Mouse (Mus musculus): ENCODE results near the gene Tradd.
A peak's percentile ranks its signal among the peaks of the same experiment; 100 is the strongest.

Gene Tradd

DNA sequence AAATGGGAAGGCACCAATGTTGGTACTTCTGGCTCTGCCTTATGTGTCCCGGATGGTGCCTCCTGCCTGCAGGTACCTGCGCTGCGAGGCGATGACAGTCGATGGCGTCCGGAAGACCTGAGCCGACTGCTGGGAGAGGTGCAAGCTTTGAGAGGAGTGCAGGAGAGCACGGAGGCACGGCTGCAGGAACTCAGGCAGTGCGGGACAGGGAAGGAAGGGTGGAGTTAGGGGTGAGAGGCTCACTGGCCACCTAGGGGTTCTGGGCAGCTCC is 6.4 kb upstream of the Tradd start:
- DNase-seq (ENCODE audit: low read depth, low spot score): peak; percentile 40

GRCm38 (mm10) chr8:105270101-105270915 is 5.9 kb upstream of the Tradd start:
- DNase-seq (ENCODE audit: low read depth, low spot score): peak; percentile 41

- DNase-seq (ENCODE audit: low read depth, low spot score): peak; percentile 60
Measured at GRCm38 (mm10) chr8:105269461-105269947, 5.1 kb upstream of the Tradd start, which contains the start of gene Hsf4. TSS of gene Hsf4 (plus strand) at chr8:105269801.

DNA sequence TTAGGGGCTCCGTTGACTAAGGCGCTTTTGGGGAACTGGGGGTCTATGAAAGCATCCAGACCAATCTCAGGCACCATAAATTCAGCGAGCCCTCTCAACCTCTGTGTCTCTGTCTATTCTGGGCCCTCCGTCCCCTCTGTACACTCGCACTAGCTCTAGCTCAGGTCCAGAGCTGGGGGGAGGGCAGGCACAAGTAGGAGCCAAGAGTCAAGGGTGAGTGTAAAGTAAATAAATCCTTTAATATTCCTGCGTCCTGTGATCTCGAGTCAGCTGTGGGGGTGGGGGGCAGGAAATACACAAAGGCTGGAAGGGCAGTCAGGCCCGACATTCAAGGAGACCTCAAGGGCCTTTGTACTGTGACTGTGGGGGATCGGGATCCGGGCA is 4.7 kb upstream of the Tradd start:
- no peak for DNase-seq (ENCODE audit: low read depth, low spot score)

- DNase-seq (ENCODE audit: low read depth, low spot score): peak; percentile 93
Measured at GRCm38 (mm10) chr8:105268342-105269074, 4.1 kb upstream of the Tradd start.

DNA sequence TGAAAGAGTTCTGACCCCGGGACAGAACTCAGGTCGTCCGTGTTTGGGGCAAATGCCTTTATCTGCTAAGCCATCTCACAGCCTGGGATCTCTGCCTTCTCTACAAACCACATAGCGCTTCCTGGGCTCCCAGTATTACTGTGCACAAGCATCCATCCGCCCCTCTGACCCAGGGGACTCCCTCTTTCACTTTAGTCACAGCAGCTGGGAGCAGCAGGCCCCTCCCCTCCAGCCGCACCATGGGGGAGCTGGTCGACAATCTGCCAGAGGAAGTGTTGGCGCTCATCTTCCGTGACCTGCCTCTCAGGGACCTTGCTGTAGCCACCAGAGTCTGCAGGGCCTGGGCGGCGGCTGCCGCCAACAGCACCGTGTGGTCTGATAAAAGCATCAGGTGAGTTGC is 2.4 kb upstream of the Tradd start:
- peak; percentile 67 for DNase-seq (ENCODE audit: low read depth, low spot score)

DNA sequence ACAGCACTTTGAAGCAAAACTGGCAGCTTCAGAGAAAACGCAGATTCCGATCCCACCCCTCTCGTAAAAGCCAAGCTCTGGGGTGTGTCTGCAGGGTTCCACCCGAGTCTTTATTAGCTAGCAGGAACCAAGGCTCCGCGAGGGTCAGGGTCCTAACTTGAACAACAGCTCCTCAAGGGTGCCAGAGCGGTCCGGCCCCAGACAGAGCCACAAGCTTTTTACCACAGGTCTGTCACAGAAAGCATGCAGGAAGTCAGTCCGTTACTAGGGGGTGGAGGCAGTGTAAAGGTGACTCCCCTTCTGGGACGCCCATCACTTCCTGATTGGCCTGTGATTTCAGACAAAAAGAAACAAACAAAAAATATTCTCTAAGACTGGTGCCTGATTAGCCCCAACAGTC is 719 bp upstream of the Tradd start:
- peak; percentile 65 for DNase-seq (ENCODE audit: low read depth, low spot score)

DNA sequence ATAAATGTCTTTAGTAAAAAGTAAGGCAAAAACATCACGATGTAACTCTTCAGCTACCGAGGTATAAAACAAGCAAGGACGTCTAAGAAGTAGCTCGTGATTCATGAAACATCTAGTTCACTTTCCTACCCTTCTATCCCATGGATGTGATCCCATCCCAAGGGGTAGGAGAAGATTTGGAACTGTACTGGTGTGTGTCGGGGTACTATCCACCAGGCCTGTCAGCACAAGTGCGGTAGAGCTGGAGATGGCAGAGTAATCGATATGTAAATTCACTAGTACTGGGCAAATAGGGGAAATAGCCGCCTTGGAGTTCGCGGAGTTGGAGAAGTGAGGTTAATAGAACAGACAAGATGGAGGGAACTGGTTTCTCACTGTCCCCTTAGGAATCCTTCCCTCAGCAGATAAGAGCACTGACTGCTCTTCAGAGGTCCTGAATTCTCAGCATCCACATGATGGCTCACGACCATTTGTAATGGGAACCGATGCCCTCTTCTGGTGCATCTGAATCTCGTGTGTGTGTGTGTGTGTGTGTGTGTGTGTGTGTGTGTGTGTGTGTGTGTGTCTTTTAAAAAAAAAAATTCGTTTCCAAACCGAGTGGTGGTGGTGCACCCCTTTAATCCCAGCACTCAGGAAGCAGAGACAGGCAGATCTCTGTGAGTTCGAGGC is 1.0 kb downstream of the Tradd start:
- DNase-seq (ENCODE audit: low read depth, low spot score): no peak

GRCm38 (mm10) chr8:105261326-105261980 is 3.0 kb downstream of the Tradd start:
- DNase-seq (ENCODE audit: low read depth, low spot score): peak; percentile 46

DNA sequence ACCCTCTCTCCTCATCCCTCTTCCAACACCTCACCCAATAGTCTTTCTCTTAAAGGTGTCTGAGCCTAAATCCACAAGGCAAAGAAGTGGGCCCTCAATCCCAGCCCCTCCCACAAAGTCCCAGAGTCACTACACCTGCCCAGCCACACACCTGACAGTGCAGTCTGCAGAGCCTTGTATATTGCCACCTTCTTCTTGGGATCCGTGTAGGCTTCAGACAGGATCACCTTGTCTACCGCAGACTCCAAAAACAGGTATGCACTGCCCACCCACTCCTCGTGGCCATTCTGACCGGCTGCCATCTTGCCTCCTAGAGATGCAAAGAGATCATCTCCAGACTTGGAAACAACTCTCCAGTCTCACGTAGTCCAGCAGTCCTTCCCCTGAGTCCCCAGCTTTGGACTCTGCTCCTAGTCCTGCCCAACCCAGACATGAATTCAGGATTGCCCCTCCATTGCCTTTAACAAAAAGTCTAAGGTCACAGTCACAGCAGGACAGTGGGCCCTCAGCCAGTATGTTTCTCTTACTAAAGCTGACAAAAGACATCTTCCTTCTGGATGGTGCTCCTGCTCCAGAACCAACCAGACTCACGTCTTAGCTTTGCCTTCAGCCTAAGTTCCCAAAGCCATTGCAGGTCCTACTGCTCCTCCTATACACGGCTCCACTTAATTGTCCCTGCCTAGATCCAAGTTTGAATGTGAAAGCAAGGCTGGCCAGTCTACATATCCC is 3.9 kb downstream of the Tradd start:
- DNase-seq (ENCODE audit: low read depth, low spot score): no peak

GRCm38 (mm10) chr8:105259721-105260320 is 4.6 kb downstream of the Tradd start:
- DNase-seq (ENCODE audit: low read depth, low spot score): peak; percentile 88

GRCm38 (mm10) chr8:105258911-105259720 is 5.3 kb downstream of the Tradd start:
- DNase-seq (ENCODE audit: low read depth, low spot score): peak; percentile 76

- peak; percentile 43 for DNase-seq (ENCODE audit: low read depth, low spot score)
Measured at GRCm38 (mm10) chr8:105257318-105258114, 6.9 kb downstream of the Tradd start.

DNA sequence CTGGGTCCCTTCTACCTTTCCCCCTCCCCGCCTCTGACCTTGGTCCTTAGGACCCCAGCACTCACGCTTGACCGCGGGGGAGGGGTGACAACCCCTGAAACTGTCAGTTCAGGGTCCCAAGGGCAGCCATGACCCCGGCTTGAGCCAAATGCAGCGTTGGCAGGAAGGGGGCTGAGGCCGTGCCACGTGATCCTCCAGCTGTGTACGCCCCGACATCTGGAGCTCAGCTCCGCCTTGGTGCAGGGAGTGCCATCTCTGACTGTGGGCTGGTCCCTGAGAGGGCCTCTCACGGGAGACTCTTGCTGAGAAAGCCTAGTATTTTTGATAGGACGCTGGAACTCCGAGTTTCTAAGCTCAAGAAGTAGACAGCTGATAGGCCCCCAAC is 9.5 kb downstream of the Tradd start, which contains the start of gene B3gnt9:
TSS of gene B3gnt9 (minus strand) at position 188 of the 385 bp plus-strand sequence.
- DNase-seq (ENCODE audit: low read depth, low spot score): peak; percentile 68

- DNase-seq (ENCODE audit: low read depth, low spot score): peak; percentile 95
Measured at GRCm38 (mm10) chr8:105254152-105254965, 10.1 kb downstream of the Tradd start.

GRCm38 (mm10) chr8:105253766-105254151 is 10.7 kb downstream of the Tradd start:
- peak; percentile 65 for DNase-seq (ENCODE audit: low read depth, low spot score)

DNA sequence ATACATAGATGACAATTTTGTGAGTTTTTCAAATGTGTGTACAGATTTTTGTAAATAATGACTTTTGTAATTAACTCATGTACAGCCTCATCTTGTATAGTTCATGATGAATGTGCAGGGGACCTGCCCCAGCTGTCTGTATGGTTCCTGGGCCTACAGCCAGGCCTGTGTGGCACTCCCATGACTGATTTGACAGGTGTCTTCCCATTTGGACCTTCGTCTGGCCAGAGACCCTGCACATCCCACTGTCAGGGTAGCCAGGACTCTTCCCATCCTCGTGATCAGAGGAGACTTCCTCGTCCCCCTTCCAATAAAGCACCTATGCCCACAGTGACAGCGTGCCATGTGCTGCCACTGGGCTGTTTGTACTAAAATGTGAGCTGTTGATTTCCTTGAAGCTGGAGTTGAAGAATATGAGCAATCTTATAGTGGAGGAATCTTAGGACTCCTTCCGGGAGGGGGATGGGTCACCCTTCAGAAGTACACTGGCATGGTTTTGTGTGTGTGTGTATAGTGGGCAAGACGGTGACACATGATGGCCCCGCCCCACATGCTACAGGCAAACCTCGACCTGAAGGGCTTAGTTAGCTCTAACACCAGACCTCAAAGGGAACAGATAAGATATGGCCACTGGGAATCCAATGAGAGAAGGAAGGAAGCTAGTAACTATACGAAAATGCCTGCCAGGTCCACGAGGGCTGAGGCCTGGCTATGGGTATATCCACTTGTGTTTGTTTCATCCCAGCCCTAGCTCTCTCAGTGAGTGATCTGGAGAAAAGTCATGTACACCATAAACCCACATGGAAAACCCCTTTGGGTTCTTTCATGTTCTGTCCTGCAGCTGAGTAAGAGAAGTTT is 11.5 kb downstream of the Tradd start:
- no peak for DNase-seq (ENCODE audit: low read depth, low spot score)
